Mouse (Mus musculus) embryonic facial prominence, embryonic 13.5 days (tissue): ENCODE measurements around the gene Jazf1. TPM values are rescaled to one million over a fixed set of nuclear protein-coding genes. Genes with fewer than 3 reads are reported as not detected.

ENCODE experiments used
- ATAC-seq: fragments of 200-750 bp; cut with Nextera tagmentation; 2 replicates; pipeline ENCODE4 v1.8.0; 2017; ENCODE audit warnings: low read depth; ENCODE audit not compliant: insufficient number of reproducible peaks, insufficient read depth, low FRiP score, low TSS enrichment
- H3K27ac ChIP-seq: fragments of 300-500 bp; sonication (generic); 2 replicates; pipeline ENCODE4 v1.5.1; 2015; ENCODE audit warnings: moderate library complexity, mild to moderate bottlenecking, inconsistent platforms
- H3K27me3 ChIP-seq: fragments of 300-500 bp; sonication (generic); 2 replicates; pipeline ENCODE4 v1.6.1; 2015; ENCODE audit warnings: mild to moderate bottlenecking, inconsistent platforms
- H3K36me3 ChIP-seq: fragments of 300-500 bp; sonication (generic); 2 replicates; pipeline ENCODE4 v1.6.1; 2015; ENCODE audit warnings: mild to moderate bottlenecking, inconsistent platforms
- H3K4me1 ChIP-seq: fragments of 300-500 bp; sonication (generic); 2 replicates; pipeline ENCODE4 v1.6.1; 2015; ENCODE audit warnings: inconsistent platforms
- H3K4me2 ChIP-seq: fragments of 300-500 bp; sonication (generic); 2 replicates; pipeline ENCODE4 v1.6.1; 2015; ENCODE audit warnings: moderate library complexity, mild to moderate bottlenecking, inconsistent platforms
- H3K4me3 ChIP-seq: fragments of 300-500 bp; sonication (generic); 2 replicates; pipeline ENCODE4 v1.5.1; 2015; ENCODE audit warnings: mild to moderate bottlenecking, inconsistent platforms
- H3K9ac ChIP-seq: fragments of 300-500 bp; sonication (generic); 2 replicates; pipeline ENCODE4 v1.6.1; 2015; ENCODE audit warnings: mild to moderate bottlenecking, inconsistent platforms
- H3K9me3 ChIP-seq: fragments of 300-500 bp; sonication (generic); 2 replicates; pipeline ENCODE4 v1.6.1; 2016; ENCODE audit warnings: inconsistent platforms
- WGBS: fragments of 180-500 bp; shearing (Covaris S2); methylation state at CpG from one replicate; pipeline ENCODE4 v1.1.7; 2015; ENCODE audit warnings: mixed read lengths; 5-methylcytosine and 5-hydroxymethylcytosine counted together
- polyA plus RNA-seq: library from polyadenylated mRNA; unstranded; fragments of >200 nt; fragmentation: Nextera tagmentation; extraction: Ambion mirVana; gene quantifications from 2 replicates; pipeline ENCODE4 v1.2.1, GENCODE M21; 2015

Gene Jazf1
- polyA plus RNA-seq, 1 experiment from 2014 or later, result 11.3 TPM

DNA sequence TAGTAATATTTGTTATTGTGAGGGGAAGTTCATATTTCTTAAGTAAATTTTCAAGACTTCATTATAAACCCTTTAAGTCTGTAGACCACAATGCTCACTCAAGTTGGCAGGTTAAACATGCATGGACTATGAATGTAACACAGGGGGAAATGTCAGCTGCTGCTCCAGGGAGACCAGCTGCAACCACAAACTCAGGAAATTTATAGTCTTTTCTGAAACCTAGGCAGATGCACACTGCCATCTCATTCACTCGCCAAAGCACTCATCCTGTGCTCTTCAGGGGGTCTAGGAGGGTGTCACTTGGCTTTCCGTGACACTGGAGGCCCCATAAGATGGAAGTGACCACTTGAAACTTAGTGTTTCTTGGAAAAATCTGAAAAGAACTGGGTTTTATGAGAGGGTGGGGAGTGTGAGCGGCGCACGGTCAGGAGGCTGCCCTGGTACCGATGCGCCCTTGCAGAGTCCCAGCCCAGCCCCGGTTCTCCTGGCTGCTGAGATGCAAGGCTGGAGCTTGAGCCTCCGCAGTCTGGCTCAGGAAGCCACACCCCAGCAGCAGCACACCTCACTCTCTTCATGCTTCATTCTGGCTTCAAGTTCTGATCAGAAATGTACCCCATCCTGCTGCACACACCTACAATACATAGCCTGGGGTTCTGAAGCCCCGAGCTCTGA is 251.1 kb downstream of the Jazf1 start:
- Histone ChIP-seq H3K27ac (no peak overlapping the region), H3K27me3 (no peaks in the 10 kb centered on the region; the same call in 1 of the 2 replicates), H3K4me3 (no peak overlapping the region), H3K4me2 (no peak overlapping the region), H3K4me1 (peaks cover 21% of the 10 kb centered on the region), H3K9ac (no peak overlapping the region), H3K36me3 (no peaks in the 10 kb centered on the region), H3K9me3 (no peaks in the 10 kb centered on the region)
- 85% methylated on average over 10 of the region's 10 CpGs for WGBS
- ATAC-seq, result no peak

DNA sequence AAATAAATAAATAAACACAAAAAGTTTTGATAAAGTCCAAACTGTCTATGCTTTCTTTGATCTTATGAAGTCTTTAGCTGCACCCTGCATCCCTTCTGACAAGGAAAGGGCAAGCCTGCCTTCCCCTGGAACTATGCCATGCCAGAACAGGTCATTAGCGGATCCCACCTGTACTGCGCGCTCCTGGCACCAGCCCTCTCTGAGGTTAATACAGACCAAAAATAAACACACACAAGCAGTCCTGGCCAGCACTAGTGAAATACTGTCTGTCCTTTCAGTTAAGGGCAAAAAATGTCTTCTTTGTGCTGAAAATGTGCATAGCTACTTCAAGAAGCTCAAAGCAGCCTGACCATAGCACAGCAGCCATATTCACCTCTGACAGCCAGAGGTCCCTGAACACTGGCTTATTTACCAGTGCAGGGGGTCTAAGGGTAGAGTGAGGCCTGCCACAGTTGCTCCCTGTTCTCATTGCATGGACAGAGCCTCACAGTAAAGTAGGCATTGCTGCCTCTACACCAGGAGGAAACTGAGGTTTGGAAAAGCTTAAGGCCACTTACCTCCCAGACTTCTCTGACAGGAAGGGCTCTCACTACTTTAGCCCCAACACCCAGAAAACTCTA is 263.1 kb downstream of the Jazf1 start:
- no peak overlapping the region for H3K9ac ChIP-seq
- H3K4me3 ChIP-seq, result no peak overlapping the region
- no peaks in the 10 kb centered on the region for H3K36me3 ChIP-seq
- WGBS, result 83% methylated on average over 3 of the region's 3 CpGs
- no peaks in the 10 kb centered on the region for H3K9me3 ChIP-seq
- H3K27ac ChIP-seq, result peak overlapping the region; percentile 1; the same call in 1 of the 2 replicates
- no peak overlapping the region for H3K4me2 ChIP-seq
- no peak for ATAC-seq
- H3K4me1 ChIP-seq, result peaks cover 23% of the 10 kb centered on the region
- no peaks in the 10 kb centered on the region for H3K27me3 ChIP-seq

DNA sequence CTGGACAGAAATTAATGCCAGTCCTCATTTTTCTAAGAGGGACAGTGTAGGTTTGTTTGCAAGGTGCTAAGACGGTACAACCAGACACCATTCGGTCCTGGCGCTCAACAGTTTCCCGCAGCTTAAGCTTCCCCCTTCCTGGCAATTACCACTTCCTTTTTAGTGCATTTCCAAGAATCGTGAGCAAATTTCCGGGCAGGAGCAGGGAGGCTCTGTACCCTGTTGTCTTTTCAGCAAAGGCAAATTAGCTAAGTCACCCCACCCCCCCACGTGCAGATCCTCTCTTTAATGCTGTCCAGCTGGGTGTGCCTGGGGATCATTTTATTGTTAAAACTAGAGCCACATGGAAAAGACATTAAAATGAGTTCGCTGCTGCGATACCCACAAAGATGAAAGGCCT is 266.2 kb downstream of the Jazf1 start:
- no peaks in the 10 kb centered on the region for H3K27me3 ChIP-seq
- H3K4me3 ChIP-seq, result no peak overlapping the region
- H3K9me3 ChIP-seq, result peaks cover 4% of the 10 kb centered on the region; the same call in 1 of the 2 replicates
- H3K36me3 ChIP-seq, result no peaks in the 10 kb centered on the region
- peaks cover 35% of the 10 kb centered on the region for H3K4me1 ChIP-seq
- 17% methylated on average over 9 of the region's 9 CpGs for WGBS
- no peak overlapping the region for H3K9ac ChIP-seq
- no peak for ATAC-seq
- peak overlapping the region; percentile 14; the same call in 1 of the 2 replicates for H3K4me2 ChIP-seq
- H3K27ac ChIP-seq, result peak overlapping the region; percentile 30; the same call in 1 of the 2 replicates

DNA sequence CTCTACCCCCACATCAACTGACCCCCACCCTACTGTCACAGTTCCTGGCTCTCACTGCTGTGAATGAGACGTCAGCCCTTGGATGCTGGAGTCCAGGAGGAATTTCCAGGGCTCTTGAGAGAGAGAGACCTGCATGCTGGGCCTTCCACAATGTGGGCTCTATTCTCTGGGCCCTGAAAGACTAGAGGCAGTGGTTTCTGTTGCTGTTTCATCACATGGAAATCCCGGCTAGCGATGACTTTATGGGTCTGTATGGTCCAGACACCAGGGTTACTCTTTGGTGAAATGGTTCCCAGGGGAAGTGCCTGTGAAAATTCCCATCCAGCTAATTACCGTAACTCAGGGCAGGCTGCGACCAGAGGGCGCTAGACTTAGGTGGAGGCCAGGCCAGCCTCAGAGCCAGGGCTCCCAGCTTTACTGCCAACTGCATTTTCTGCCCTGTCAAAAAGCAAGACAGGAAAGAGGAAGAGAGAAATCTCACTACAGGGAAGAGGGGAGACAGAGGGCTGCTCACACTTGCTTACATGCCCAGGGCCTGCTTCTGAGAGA is 271.1 kb downstream of the Jazf1 start:
- no peaks in the 10 kb centered on the region for H3K27me3 ChIP-seq
- peaks cover 60% of the 10 kb centered on the region for H3K4me1 ChIP-seq
- peak overlapping the region; percentile 87 for H3K27ac ChIP-seq
- peaks cover 4% of the 10 kb centered on the region; the same call in 1 of the 2 replicates for H3K9me3 ChIP-seq
- H3K36me3 ChIP-seq, result no peaks in the 10 kb centered on the region
- WGBS, result 50% methylated on average over 6 of the region's 6 CpGs
- no peak overlapping the region for H3K4me2 ChIP-seq
- H3K4me3 ChIP-seq, result no peak overlapping the region
- no peak for ATAC-seq
- H3K9ac ChIP-seq, result no peak overlapping the region

DNA sequence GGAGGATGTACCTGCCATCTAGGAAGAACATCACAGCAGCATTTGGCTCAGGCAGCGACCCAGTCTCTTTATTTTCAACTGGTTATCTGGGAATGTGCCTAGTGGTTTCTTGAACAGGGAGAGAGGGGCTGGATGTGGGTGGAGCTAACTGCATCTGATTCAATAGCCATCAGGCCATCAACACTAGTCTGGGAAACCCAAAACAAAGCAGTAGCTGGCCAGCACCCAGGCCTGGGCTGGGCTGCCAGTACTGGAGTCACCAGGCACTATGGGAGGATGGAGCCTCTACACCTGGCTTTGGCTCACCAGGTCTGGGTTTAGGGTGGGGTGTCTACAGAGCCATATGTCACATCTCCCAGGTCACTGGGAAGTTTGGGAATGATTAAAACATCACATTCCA is 271.7 kb downstream of the Jazf1 start:
- peak overlapping the region; percentile 87 for H3K27ac ChIP-seq
- ATAC-seq, result no peak
- no peak overlapping the region for H3K4me3 ChIP-seq
- peaks cover 4% of the 10 kb centered on the region; the same call in 1 of the 2 replicates for H3K9me3 ChIP-seq
- no peaks in the 10 kb centered on the region for H3K27me3 ChIP-seq
- H3K36me3 ChIP-seq, result no peaks in the 10 kb centered on the region
- WGBS, result 75% methylated on average over 1 of the region's 1 CpGs
- H3K4me1 ChIP-seq, result peaks cover 54% of the 10 kb centered on the region
- no peak overlapping the region for H3K4me2 ChIP-seq
- no peak overlapping the region for H3K9ac ChIP-seq

DNA sequence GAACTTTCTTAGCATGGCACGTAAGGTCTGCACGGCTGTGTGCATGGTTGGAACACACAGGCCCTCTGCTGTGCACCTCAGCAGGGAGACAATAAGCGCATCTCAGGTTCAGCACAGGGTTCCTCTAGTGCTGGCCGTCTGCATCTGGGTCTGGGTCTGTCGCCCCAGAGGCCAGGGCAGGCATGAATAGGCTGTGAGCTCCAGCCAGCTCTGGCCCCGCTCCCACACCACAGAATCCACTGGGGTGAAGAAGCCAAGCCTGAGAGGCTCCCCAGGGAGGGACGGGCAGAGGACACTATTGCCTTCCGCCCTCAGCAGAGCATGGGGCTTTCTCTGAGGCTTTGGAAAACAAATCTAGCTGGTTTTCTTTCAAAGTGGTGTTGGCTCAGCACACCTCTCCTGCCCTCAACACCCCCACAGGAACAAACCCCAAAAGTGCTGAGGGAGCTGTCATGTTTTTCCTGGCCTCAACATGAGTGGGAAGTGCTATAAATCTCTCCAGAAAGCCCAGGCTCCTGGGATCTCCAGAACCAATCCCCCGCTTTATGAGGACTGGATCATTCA is 272.3 kb downstream of the Jazf1 start:
- peak overlapping the region; percentile 87 for H3K27ac ChIP-seq
- no peak overlapping the region for H3K4me3 ChIP-seq
- H3K9me3 ChIP-seq, result peaks cover 4% of the 10 kb centered on the region; the same call in 1 of the 2 replicates
- H3K27me3 ChIP-seq, result no peaks in the 10 kb centered on the region
- no peaks in the 10 kb centered on the region for H3K36me3 ChIP-seq
- peaks cover 48% of the 10 kb centered on the region for H3K4me1 ChIP-seq
- H3K9ac ChIP-seq, result no peak overlapping the region
- WGBS, result 62% methylated on average over 9 of the region's 9 CpGs
- no peak for ATAC-seq
- peak overlapping the region; percentile 14 for H3K4me2 ChIP-seq

DNA sequence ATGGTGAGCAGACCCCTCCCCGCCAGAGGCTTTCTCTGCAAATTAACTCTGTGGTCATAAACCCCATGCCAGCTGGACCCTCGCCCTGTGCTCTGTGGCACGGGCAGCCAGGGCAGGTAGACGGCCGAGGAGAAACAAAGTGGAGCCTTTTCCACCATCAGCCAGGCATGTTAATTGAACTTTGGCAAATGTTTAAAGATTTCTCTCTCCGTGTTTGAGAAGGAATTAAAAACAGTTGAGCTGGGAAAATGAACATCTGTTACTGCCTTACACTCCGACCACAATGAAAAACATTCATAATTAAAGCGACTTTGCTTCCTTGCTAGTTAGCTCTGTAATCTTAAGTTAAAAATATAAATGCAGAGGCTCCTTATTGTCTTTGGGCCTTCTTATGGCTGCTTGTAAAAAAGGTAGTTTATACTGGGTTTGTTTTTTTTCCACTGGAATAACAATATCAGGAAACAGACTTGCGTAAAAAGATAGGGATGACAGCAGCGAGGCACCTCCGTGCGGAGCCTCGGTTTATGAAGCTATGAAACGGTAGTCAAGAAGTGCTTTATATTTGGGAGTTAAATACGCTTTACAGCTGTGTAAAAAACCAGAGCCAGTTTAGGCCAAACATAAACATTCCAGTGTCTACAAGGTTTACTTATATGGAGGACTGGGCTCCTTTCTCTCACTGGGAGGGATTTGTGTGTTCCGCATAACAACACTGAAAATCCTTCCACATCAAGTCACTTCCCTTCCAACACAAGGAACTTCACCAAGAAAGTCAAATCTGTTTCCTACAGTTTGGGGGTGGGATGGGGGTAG is 273.2 kb downstream of the Jazf1 start:
- WGBS, result 31% methylated on average over 16 of the region's 16 CpGs
- Histone ChIP-seq H3K4me3 (no peak overlapping the region), H3K9me3 (peaks cover 4% of the 10 kb centered on the region; the same call in 1 of the 2 replicates), H3K27me3 (no peaks in the 10 kb centered on the region), H3K4me2 (peak overlapping the region; percentile 14), H3K4me1 (peaks cover 47% of the 10 kb centered on the region), H3K27ac (peak overlapping the region; percentile 87), H3K9ac (no peak overlapping the region), H3K36me3 (no peaks in the 10 kb centered on the region)
- no peak; the same call in 1 of the 2 replicates for ATAC-seq

DNA sequence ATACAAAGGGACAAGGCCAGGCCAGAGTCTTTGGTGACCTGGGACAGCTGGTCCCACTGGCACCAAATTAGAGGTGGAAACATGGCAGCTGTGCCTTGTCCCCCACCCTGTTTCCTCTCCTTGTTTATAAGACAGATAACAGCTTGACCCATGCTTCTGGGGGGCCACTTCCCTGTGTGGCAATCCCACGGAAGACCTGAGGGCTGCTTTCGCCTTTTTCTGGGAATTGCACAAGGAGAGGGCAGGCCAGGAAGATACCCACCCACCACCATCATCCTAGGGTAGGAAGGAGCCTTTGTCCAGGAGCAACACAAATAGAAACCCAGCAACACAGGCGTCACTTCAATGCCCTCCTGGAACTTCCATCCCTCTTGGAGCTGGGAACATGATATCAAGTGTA is 276.0 kb downstream of the Jazf1 start:
- H3K9me3 ChIP-seq, result no peaks in the 10 kb centered on the region
- no peak overlapping the region for H3K9ac ChIP-seq
- no peak overlapping the region for H3K4me2 ChIP-seq
- H3K4me1 ChIP-seq, result peaks cover 45% of the 10 kb centered on the region
- 84% methylated on average over 3 of the region's 3 CpGs for WGBS
- H3K36me3 ChIP-seq, result no peaks in the 10 kb centered on the region
- H3K4me3 ChIP-seq, result no peak overlapping the region
- ATAC-seq, result no peak
- H3K27me3 ChIP-seq, result no peaks in the 10 kb centered on the region
- no peak overlapping the region for H3K27ac ChIP-seq

DNA sequence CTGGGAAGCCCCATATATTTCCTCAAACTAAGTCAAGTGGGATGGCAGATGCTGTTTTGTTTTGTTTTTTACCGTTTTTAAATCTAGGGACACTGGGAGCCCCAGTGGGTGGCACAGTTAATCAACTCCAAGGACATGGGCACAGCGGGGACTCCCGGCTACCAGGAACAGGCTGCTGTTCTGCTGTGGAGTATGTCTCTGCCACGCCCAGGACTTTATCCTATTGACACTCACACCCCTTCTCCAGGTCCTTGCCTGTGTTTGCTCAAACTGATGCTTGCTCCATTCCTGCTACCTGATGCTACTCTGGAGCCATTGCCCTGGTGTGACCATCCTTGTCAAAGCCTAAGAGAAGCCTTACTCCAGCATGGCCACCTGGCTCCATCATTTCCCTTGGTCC is 277.6 kb downstream of the Jazf1 start:
- no peak overlapping the region for H3K27ac ChIP-seq
- H3K27me3 ChIP-seq, result no peaks in the 10 kb centered on the region
- H3K9me3 ChIP-seq, result no peaks in the 10 kb centered on the region
- H3K4me1 ChIP-seq, result peaks cover 34% of the 10 kb centered on the region
- H3K9ac ChIP-seq, result no peak overlapping the region
- no peak overlapping the region for H3K4me3 ChIP-seq
- no peaks in the 10 kb centered on the region for H3K36me3 ChIP-seq
- WGBS, result 79% methylated on average over 4 of the region's 4 CpGs
- ATAC-seq, result no peak
- H3K4me2 ChIP-seq, result no peak overlapping the region

DNA sequence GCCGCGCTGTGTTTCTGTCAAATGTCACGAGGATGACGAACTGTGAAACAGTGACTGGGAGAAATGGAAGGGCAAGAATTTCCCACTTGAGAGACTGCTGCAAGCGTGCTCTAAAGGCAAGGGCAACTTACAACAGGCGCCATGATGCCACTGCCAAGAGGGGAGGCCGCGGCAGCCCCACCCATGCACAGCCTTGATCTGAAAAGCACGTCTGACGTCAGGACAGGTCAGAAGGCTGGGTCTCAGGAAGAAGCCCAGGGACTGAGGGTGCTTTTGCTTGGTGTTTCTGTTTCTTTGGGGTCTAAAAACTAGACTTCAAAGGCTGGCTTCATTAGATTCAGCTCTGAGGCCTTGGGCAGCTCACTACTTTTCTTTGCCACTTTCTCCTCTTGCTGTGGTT is 278.1 kb downstream of the Jazf1 start:
- H3K27ac ChIP-seq, result no peak overlapping the region
- no peak overlapping the region for H3K9ac ChIP-seq
- no peaks in the 10 kb centered on the region for H3K36me3 ChIP-seq
- no peak for ATAC-seq
- H3K4me1 ChIP-seq, result peaks cover 29% of the 10 kb centered on the region
- H3K4me3 ChIP-seq, result no peak overlapping the region
- H3K9me3 ChIP-seq, result no peaks in the 10 kb centered on the region
- H3K27me3 ChIP-seq, result no peaks in the 10 kb centered on the region
- 83% methylated on average over 10 of the region's 10 CpGs for WGBS
- H3K4me2 ChIP-seq, result no peak overlapping the region

DNA sequence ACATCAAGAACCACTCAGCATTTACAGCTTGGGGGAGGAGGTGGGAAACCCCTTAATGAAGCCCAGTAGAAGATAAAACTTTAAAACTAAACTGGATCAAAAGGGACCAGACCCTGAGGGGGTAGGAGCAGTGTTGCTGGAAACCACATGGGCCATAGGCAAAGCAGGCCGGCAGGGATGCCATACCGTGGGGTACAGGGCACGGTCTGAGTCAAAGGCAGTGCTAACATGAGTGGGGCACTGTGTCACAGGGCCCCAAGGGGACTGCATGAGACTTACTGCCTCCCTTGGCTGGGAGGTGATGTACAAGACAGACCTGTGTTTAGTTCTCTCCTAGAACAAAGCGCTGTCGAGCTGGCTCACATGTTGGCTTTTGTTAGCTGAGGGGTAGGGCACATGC is 288.9 kb downstream of the Jazf1 start:
- Histone ChIP-seq H3K9ac (no peak overlapping the region), H3K27me3 (no peaks in the 10 kb centered on the region), H3K36me3 (no peaks in the 10 kb centered on the region), H3K4me1 (peaks cover 13% of the 10 kb centered on the region; the same call in 1 of the 2 replicates), H3K9me3 (no peaks in the 10 kb centered on the region), H3K4me3 (no peak overlapping the region), H3K4me2 (no peak overlapping the region), H3K27ac (0 out of 2 replicates have a peak overlapping the region, but pooled peaks have one; percentile 3)
- no peak for ATAC-seq
- WGBS, result 55% methylated on average over 5 of the region's 5 CpGs
